Mouse (Mus musculus) adrenal gland, postnatal 25 days (tissue): ENCODE results near the gene Asb1. TPM values are rescaled to one million over a fixed set of nuclear protein-coding genes. Genes with fewer than 3 reads are reported as not detected.
A peak's percentile ranks its signal among the peaks of the same experiment; 100 is the strongest.

Experiments
- DNase-seq: peaks from one replicate; pipeline ENCODE4 v3.0.0; 2021; ENCODE audit warnings: mixed read lengths
- long read RNA-seq: library from polyadenylated mRNA; stranded (forward); transcript quantifications from one replicate; pipeline ENCODE4 v2.0.0, GENCODE M21; 2021
- total RNA-seq: library from RNA; stranded (reverse); gene quantifications from 2 replicates; pipeline ENCODE4 v1.2.3, GENCODE M21; 2021

Asb1 gene
- total RNA-seq, result 17.0 and 19.3 TPM in 2 replicates
- long read RNA-seq, full-length matches to known transcripts, result 12 of 19 reads
- long read RNA-seq, partial matches to known transcripts, result 7 of 19 reads
- long read RNA-seq, other reads (novel, unspliced or antisense), result 0 of 19 reads

GRCm38 (mm10) chr1:91540271-91540826 is at the start of gene Asb1:
Gene Asb1 (plus strand): TSS chr1:91540544.
- peak; percentile 91 for DNase-seq

GRCm38 (mm10) chr1:91492740-91493139 is 47.6 kb upstream of the Asb1 start:
- DNase-seq, result no peak

- DNase-seq, result no peak
Measured at GRCm38 (mm10) chr1:91493938-91494337, 46.4 kb upstream of the Asb1 start.

- peak; percentile 97 for DNase-seq
Measured at GRCm38 (mm10) chr1:91494457-91495140, 45.7 kb upstream of the Asb1 start, which contains the start of gene Traf3ip1. Gene Traf3ip1 (plus strand): TSS chr1:91494647.

- no peak for DNase-seq
Measured at GRCm38 (mm10) chr1:91495321-91495720, 45.0 kb upstream of the Asb1 start.

- no peak for DNase-seq
Measured at GRCm38 (mm10) chr1:91498579-91498978, 41.8 kb upstream of the Asb1 start.

GRCm38 (mm10) chr1:91504615-91505014 is 35.7 kb upstream of the Asb1 start:
- DNase-seq, result no peak

- DNase-seq, result no peak
Measured at GRCm38 (mm10) chr1:91514916-91515315, 25.4 kb upstream of the Asb1 start.

- no peak for DNase-seq
Measured at GRCm38 (mm10) chr1:91515642-91516041, 24.7 kb upstream of the Asb1 start.

GRCm38 (mm10) chr1:91523759-91524158 is 16.6 kb upstream of the Asb1 start:
- peak; percentile 35 for DNase-seq

- no peak for DNase-seq
Measured at GRCm38 (mm10) chr1:91525838-91526237, 14.5 kb upstream of the Asb1 start.

GRCm38 (mm10) chr1:91530166-91530565 is 10.2 kb upstream of the Asb1 start:
- no peak for DNase-seq

- DNase-seq, result no peak
Measured at GRCm38 (mm10) chr1:91532243-91532642, 8.1 kb upstream of the Asb1 start.

- no peak for DNase-seq
Measured at GRCm38 (mm10) chr1:91532892-91533291, 7.5 kb upstream of the Asb1 start.

- no peak for DNase-seq
Measured at GRCm38 (mm10) chr1:91533483-91533882, 6.9 kb upstream of the Asb1 start.

GRCm38 (mm10) chr1:91533961-91534723 is 6.2 kb upstream of the Asb1 start:
- DNase-seq, result no peak

- no peak for DNase-seq
Measured at GRCm38 (mm10) chr1:91537786-91538569, 2.4 kb upstream of the Asb1 start.

GRCm38 (mm10) chr1:91538570-91538929 is 1.8 kb upstream of the Asb1 start:
- DNase-seq, result no peak

GRCm38 (mm10) chr1:91539246-91539645 is 1.1 kb upstream of the Asb1 start:
- DNase-seq, result no peak

- no peak for DNase-seq
Measured at GRCm38 (mm10) chr1:91539704-91540270, 557 bp upstream of the Asb1 start.

GRCm38 (mm10) chr1:91541042-91541592 is 773 bp downstream of the Asb1 start:
- no peak for DNase-seq

GRCm38 (mm10) chr1:91543974-91544373 is 3.6 kb downstream of the Asb1 start:
- DNase-seq, result no peak
